Mouse (Mus musculus): ENCODE measurements around the gene Polr2h. TPM values are rescaled to one million over a fixed set of nuclear protein-coding genes. Genes with fewer than 3 reads are reported as not detected.

Gene Polr2h
- total RNA-seq, 2 experiments from 2014 or later: 10.9 to 14.1 TPM

- DNase-seq: no peak
- intact Hi-C loops (cut with DNase I; ENCODE audit: low total_unique reads): no loop called here
These were observed 22.4 kb downstream of the Polr2h start for GRCm38 (mm10) chr16:20739845-20740244.

- intact Hi-C loops (cut with DNase I; ENCODE audit: low total_unique reads): no loop called here
- DNase-seq: peak; percentile 83
These were observed 29.2 kb downstream of the Polr2h start for GRCm38 (mm10) chr16:20746641-20747040.

GRCm38 (mm10) chr16:20750518-20750917, 33.1 kb downstream of the Polr2h start:
- DNase-seq: no peak
- intact Hi-C loops (cut with DNase I; ENCODE audit: low total_unique reads): no loop called here

- no peak for DNase-seq
These were observed 38.6 kb downstream of the Polr2h start for GRCm38 (mm10) chr16:20756052-20756451.

GRCm38 (mm10) chr16:20757385-20757784, 39.9 kb downstream of the Polr2h start:
- DNase-seq: no peak
- intact Hi-C loops (cut with DNase I; ENCODE audit: low total_unique reads): no loop called here

More at GRCm38 (mm10) chr16:20756052-20756451, 38.6 kb downstream of the Polr2h start:
- intact Hi-C loops (cut with DNase I; ENCODE audit: low total_unique reads): no loop called here

- intact Hi-C loops (cut with DNase I; ENCODE audit: low total_unique reads): loop anchor here (2.0 to 5.0 kb wide), 2 partner anchors 41 to 54 kb away; no protein-coding TSS in a partner anchor
- peak; percentile 27 for DNase-seq
These were observed 44.2 kb downstream of the Polr2h start for GRCm38 (mm10) chr16:20761681-20762080.

GRCm38 (mm10) chr16:20765244-20765643, 47.8 kb downstream of the Polr2h start:
- intact Hi-C loops (cut with DNase I; ENCODE audit: low total_unique reads): no loop called here
- DNase-seq: peak; percentile 33

Other genes starting within 250 kb of the Polr2h start
- gene Eif2b5, start 218.8 kb upstream of the Polr2h start, total RNA-seq (2021): 10 to 100 TPM; 43.0 to 44.9 TPM
- 10 to 100 TPM; 28.2 to 31.0 TPM for gene Dvl3, start 200.7 kb upstream of the Polr2h start, total RNA-seq (2021)
- gene Ap2m1, start 182.2 kb upstream of the Polr2h start, total RNA-seq (2021): 100 to 1,000 TPM; 127 to 134 TPM
- gene Abcf3, start 169.1 kb upstream of the Polr2h start, total RNA-seq (2021): 10 to 100 TPM; 47.1 to 53.6 TPM
- gene Vwa5b2, start 128.2 kb upstream of the Polr2h start, total RNA-seq (2021): under 1 TPM; 0.10 to 0.16 TPM
- gene Eef1akmt4, start 106.1 kb upstream of the Polr2h start, total RNA-seq (2021): 1 to 10 TPM; 5.5 to 5.9 TPM
- gene Gm49333, start 106.1 kb upstream of the Polr2h start, total RNA-seq (2021): not detected
- gene Alg3, start 105.9 kb upstream of the Polr2h start, total RNA-seq (2021): 10 to 100 TPM; 12.0 to 15.2 TPM
- gene Camk2n2, start 96.4 kb upstream of the Polr2h start, total RNA-seq (2021): 1 to 10 TPM; 1.3 to 1.6 TPM
- under 1 TPM; 0.16 to 0.57 TPM for gene Ece2, start 87.8 kb upstream of the Polr2h start, total RNA-seq (2021)
- 100 to 1,000 TPM; 158 to 159 TPM for gene Psmd2, start 66.0 kb upstream of the Polr2h start, total RNA-seq (2021)
- gene Eif4g1, start 49.4 kb upstream of the Polr2h start, total RNA-seq (2021): 100 to 1,000 TPM; 303 to 309 TPM
- 10 to 100 TPM; 28.7 to 34.5 TPM for gene Fam131a, start 24.4 kb upstream of the Polr2h start, total RNA-seq (2021)
- gene Clcn2, start 81 bp downstream of the Polr2h start, total RNA-seq (2021): 1 to 10 TPM; 2.3 to 2.7 TPM
- gene Chrd, start 15.5 kb downstream of the Polr2h start, total RNA-seq (2021): 1 to 10 TPM; 3.7 to 4.6 TPM
- 1 to 10 TPM in 1 of 2 experiments, under 1 TPM in 1; 0.90 to 1.7 TPM for gene Thpo, start 16.8 kb downstream of the Polr2h start, total RNA-seq (2021)